Mouse (Mus musculus) cortical plate, adult 2 months (tissue): ENCODE measurements around the gene Ttyh3.

ENCODE experiments used
- CTCF ChIP-seq: fragments of 200-500 bp; IDR thresholded peaks from 2 replicates; pipeline ENCODE4 v1.5.1; 2011; ENCODE audit warnings: mild to moderate bottlenecking, control low read depth, low read length; ENCODE audit not compliant: insufficient read depth; ENCODE audit errors: extremely low read depth
- POLR2A ChIP-seq: fragments of 200-500 bp; IDR thresholded peaks from 2 replicates; pipeline ENCODE4 v1.6.1; 2011; ENCODE audit warnings: mild to moderate bottlenecking, low read length, control low read depth; ENCODE audit not compliant: insufficient read depth; ENCODE audit errors: extremely low read depth

DNA sequence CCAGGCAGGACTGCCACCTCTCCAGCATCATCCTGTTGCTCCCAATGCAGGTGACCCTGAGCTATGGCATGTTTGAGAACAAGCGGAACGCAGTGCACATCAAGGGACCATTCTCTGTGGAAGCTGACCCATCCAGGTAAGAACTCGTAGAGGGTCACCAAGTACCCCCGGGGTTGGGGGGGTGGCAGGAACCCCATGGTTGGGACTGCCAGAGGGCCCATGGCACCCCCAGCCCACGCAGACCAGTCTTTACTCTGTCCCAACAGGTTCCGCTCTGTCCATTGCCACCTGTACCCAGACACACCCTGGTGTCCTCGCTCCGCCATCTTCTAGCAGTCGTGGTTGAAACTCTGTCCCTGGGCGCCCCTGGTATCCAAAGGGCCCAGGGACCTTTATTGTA lies 34.7 kb downstream of the Ttyh3 start:
- no peak for TF ChIP-seq CTCF
- no peak for TF ChIP-seq POLR2A
